Mouse (Mus musculus) limb, embryonic 15.5 days (tissue): Measurements from ENCODE around the gene Rab37. TPM values are rescaled to one million over a fixed set of nuclear protein-coding genes. Genes with fewer than 3 reads are reported as not detected.

ENCODE experiments used
- ATAC-seq: fragments of 200-750 bp; cut with Nextera tagmentation; 2 replicates; pipeline ENCODE4 v1.8.0; 2017; ENCODE audit warnings: low read depth, moderate TSS enrichment; ENCODE audit not compliant: insufficient number of reproducible peaks, low FRiP score, low TSS enrichment
- H3K27ac ChIP-seq: fragments of 300-500 bp; sonication (generic); 2 replicates; pipeline ENCODE4 v1.5.1; 2015; ENCODE audit warnings: moderate library complexity, mild to moderate bottlenecking, inconsistent platforms
- H3K27me3 ChIP-seq: fragments of 300-500 bp; sonication (generic); 2 replicates; pipeline ENCODE4 v1.6.1; 2015; ENCODE audit warnings: inconsistent platforms
- H3K36me3 ChIP-seq: fragments of 300-500 bp; sonication (generic); 2 replicates; pipeline ENCODE4 v1.6.1; 2015; ENCODE audit warnings: inconsistent platforms
- H3K4me1 ChIP-seq: fragments of 300-500 bp; sonication (generic); 2 replicates; pipeline ENCODE4 v1.6.1; 2015; ENCODE audit warnings: inconsistent platforms
- H3K4me2 ChIP-seq: fragments of 300-500 bp; sonication (generic); 2 replicates; pipeline ENCODE4 v1.6.1; 2015; ENCODE audit warnings: mild to moderate bottlenecking, inconsistent platforms
- H3K4me3 ChIP-seq: fragments of 300-500 bp; sonication (generic); 2 replicates; pipeline ENCODE4 v1.5.1; 2015; ENCODE audit warnings: mild to moderate bottlenecking, inconsistent platforms
- H3K9ac ChIP-seq: fragments of 300-500 bp; sonication (generic); 2 replicates; pipeline ENCODE4 v1.6.1; 2015; ENCODE audit warnings: inconsistent platforms
- H3K9me3 ChIP-seq: fragments of 300-500 bp; sonication (generic); 2 replicates; pipeline ENCODE4 v1.6.1; 2016; ENCODE audit warnings: inconsistent platforms
- WGBS: fragments of 180-500 bp; shearing (Covaris S2); methylation state at CpG from one replicate; pipeline ENCODE4 v1.1.7; 2015; 5-methylcytosine and 5-hydroxymethylcytosine counted together
- polyA plus RNA-seq: library from polyadenylated mRNA; unstranded; fragments of >200 nt; fragmentation: Nextera tagmentation; extraction: Ambion mirVana; gene quantifications from 2 replicates; pipeline ENCODE4 v1.2.1, GENCODE M21; 2015

Gene Rab37
- polyA plus RNA-seq, 1 experiment from 2014 or later, result 2.5 TPM

DNA sequence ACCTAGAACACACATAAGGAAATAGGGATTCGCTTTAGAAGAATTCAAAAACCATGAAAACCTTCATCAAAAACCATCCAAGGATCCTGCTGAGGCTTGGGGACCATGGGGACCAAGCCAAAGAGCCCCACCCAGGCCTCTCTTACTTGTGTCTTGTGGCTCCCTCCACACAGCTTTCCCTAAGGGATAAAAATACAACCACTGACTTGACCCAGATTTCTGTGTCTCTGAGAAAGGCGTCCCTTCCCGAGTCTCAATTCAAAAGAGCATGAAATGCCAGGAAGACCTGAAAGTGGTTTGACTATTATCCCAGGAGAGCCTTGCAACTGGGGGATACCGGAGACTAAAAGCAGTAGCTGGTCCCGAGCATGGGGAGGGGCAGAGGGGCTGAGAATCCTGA is 18.2 kb upstream of the Rab37 start:
- no peak for ATAC-seq
- 69% methylated on average over 5 of the region's 5 CpGs for WGBS

DNA sequence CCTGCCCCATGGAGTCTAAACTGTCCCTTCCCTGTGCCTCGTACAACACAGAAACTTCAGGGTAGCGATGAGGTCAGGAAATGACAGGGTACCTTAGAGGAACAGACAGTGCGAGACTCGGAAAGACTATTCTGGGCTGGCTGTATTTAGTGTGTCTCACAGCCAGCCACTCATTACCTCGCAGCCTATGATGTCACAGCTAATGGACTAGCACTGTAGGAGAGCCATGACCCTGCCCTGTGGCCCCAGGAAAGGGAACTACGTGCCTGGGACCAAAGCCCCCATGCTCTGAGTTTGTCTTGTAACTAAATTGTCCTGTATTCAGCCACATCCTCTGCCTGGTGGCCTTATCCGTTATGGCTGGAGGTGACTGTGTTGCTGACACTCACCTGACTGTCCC is 15.8 kb upstream of the Rab37 start:
- 71% methylated on average over 7 of the region's 7 CpGs for WGBS
- no peak for ATAC-seq
- Histone ChIP-seq H3K9me3 (no peaks in the 10 kb centered on the region), H3K27me3 (no peaks in the 10 kb centered on the region; the same call in 1 of the 2 replicates), H3K27ac (no peak overlapping the region), H3K4me1 (peaks cover 8% of the 10 kb centered on the region; the same call in 1 of the 2 replicates), H3K9ac (no peak overlapping the region), H3K4me2 (no peak overlapping the region), H3K36me3 (no peaks in the 10 kb centered on the region), H3K4me3 (no peak overlapping the region)

More for the DNA sequence above, 18.2 kb upstream of the Rab37 start:
- Histone ChIP-seq H3K4me1 (peaks cover 8% of the 10 kb centered on the region; the same call in 1 of the 2 replicates), H3K27ac (no peak overlapping the region), H3K9ac (no peak overlapping the region), H3K4me3 (no peak overlapping the region), H3K27me3 (peaks cover 2% of the 10 kb centered on the region; the same call in 1 of the 2 replicates), H3K9me3 (no peaks in the 10 kb centered on the region), H3K36me3 (no peaks in the 10 kb centered on the region), H3K4me2 (no peak overlapping the region)

DNA sequence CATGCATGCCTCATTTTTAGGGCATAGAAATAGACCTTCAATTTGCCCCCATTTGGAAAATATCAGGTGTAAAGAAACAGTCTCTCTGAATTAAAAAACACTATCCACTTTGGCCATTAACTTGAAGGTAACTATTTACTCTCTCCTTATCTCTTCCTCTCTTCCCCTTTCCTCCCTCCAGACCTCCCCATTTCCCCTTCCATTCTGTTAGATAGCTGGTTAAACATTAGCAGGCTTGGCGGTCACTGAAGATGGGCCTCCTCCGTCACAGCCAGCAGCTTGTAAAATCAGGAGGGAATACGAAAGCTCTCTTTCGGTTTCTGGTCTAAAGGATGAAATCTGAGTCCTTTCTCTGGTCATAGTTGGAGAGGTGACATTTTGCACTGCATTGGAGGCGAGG is 15.4 kb upstream of the Rab37 start:
- Histone ChIP-seq H3K27me3 (no peaks in the 10 kb centered on the region; the same call in 1 of the 2 replicates), H3K36me3 (no peaks in the 10 kb centered on the region), H3K4me2 (no peak overlapping the region), H3K9ac (no peak overlapping the region), H3K9me3 (no peaks in the 10 kb centered on the region), H3K4me1 (peaks cover 8% of the 10 kb centered on the region; the same call in 1 of the 2 replicates), H3K27ac (no peak overlapping the region), H3K4me3 (no peak overlapping the region)
- 59% methylated on average over 5 of the region's 5 CpGs for WGBS
- ATAC-seq, result no peak

DNA sequence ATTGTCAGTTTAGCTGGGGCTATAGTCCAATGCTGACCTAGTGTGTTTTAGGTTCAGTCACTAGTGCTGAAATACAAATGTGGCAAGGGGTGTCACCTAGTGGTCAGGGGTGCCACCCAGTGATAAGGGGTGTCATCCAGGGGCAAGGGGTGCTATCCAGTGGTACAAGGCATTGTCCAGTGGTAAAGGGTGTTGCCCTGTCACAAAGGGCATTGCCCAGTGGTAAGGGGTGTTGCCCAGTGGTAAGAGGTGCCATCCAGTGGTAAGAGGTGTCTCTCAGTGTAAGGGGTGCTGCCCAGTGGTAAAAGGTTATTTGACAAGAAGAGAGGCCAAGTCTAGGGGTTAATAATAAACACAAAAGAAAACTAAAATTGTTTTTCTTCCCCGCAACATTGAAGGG is 13.8 kb upstream of the Rab37 start:
- Histone ChIP-seq H3K27me3 (no peaks in the 10 kb centered on the region), H3K4me1 (no peaks in the 10 kb centered on the region), H3K4me2 (no peak overlapping the region), H3K9ac (no peak overlapping the region), H3K9me3 (no peaks in the 10 kb centered on the region), H3K27ac (no peak overlapping the region), H3K36me3 (no peaks in the 10 kb centered on the region), H3K4me3 (no peak overlapping the region)
- WGBS, result 92% methylated on average over 1 of the region's 1 CpGs
- no peak for ATAC-seq

DNA sequence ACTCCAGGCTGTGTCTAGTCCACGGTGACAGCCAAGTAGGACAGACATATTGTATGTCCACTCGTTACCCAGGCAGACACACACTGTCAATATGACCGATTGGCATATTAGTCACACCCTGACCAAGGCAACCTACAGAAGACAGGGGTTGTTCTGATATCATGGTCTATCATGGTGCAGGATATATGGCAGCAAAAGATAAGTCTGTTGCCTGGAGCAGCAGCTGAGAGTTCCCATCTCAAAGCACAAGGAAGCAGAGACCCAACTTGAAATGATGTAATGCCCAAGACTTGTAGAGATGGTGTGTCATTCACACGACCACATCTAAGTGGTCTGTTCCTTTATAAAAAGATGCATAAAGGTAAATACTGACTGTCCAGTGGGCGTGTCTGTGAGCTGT is 12.6 kb upstream of the Rab37 start:
- Histone ChIP-seq H3K27ac (no peak overlapping the region), H3K9ac (no peak overlapping the region), H3K9me3 (no peaks in the 10 kb centered on the region), H3K4me2 (no peak overlapping the region), H3K36me3 (no peaks in the 10 kb centered on the region), H3K4me3 (no peak overlapping the region), H3K4me1 (0 out of 2 replicates have a peak, but pooled peaks cover 2% of the 10 kb centered on the region), H3K27me3 (peaks cover 3% of the 10 kb centered on the region; the same call in 1 of the 2 replicates)
- WGBS, result 83% methylated on average over 5 of the region's 5 CpGs
- ATAC-seq, result no peak

DNA sequence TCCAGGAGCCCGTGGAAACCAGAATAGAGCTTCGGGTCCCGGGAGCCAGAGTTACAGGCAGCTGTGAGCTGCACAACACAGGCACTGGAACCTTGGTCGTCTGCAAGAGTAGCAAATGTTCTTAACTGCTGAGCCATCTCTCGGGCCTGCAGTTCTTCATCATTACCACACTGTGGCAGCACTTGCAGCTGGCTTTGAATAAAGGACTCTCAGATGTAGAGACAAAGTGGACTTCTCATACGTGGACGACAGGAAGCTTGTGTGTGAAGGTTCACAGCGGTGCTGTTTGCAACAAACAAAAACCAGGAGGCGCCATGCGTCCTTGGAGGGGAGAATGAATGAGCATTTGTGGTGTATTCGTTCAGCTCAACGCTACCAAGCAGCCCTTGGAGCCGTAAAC is 10.3 kb upstream of the Rab37 start:
- no peak overlapping the region for H3K27ac ChIP-seq
- 0 out of 2 replicates have a peak, but pooled peaks cover 2% of the 10 kb centered on the region for H3K4me1 ChIP-seq
- no peak for ATAC-seq
- no peak overlapping the region for H3K9ac ChIP-seq
- peaks cover 16% of the 10 kb centered on the region for H3K27me3 ChIP-seq
- H3K4me2 ChIP-seq, result no peak overlapping the region
- H3K36me3 ChIP-seq, result no peaks in the 10 kb centered on the region
- no peaks in the 10 kb centered on the region for H3K9me3 ChIP-seq
- 32% methylated on average over 13 of the region's 13 CpGs for WGBS
- H3K4me3 ChIP-seq, result no peak overlapping the region

DNA sequence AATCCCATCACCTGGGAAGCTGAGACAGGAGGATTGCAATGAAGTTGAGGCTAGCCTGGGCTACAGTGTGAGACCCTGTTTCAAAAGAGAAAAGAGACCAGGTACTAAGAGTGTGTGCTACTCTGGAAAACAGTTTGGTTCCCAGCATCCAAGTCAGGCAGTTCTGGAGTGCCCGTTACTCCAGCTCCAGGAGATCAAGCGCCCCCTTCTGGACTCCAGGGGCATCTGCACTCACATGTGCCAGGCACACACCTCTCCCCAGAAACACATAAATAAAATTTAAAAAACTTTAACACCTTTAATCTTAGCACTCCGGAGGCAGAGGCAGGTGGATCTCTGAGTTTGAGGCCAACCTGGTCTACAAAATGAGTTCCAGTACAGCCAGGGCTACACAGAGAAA is 9.9 kb upstream of the Rab37 start:
- H3K36me3 ChIP-seq, result no peaks in the 10 kb centered on the region
- 64% methylated on average over 3 of the region's 3 CpGs for WGBS
- H3K4me1 ChIP-seq, result 0 out of 2 replicates have a peak, but pooled peaks cover 2% of the 10 kb centered on the region
- H3K27ac ChIP-seq, result no peak overlapping the region
- H3K9ac ChIP-seq, result no peak overlapping the region
- no peaks in the 10 kb centered on the region for H3K9me3 ChIP-seq
- no peak for ATAC-seq
- no peak overlapping the region for H3K4me3 ChIP-seq
- H3K4me2 ChIP-seq, result no peak overlapping the region
- H3K27me3 ChIP-seq, result peaks cover 16% of the 10 kb centered on the region

DNA sequence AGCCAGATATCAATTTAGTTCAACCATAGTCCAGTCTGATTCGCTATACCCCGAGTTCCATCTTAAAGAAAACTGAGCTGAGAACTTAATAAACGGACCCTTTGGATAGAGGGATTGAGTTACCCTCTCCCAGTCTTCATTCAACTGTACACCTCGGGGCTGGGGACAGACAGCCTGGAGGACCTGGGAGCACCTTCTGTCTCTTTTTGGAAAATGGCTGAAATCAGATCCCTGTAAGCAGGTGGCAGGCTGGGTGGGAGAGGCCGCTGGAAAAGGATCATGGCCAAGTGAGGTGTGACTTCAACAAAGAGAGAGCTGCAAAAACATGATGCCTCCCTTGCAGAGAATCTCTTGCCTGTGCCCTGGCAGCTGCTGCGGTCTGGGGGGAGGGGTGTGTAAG is 9.0 kb upstream of the Rab37 start:
- H3K9ac ChIP-seq, result no peak overlapping the region
- no peak overlapping the region for H3K4me2 ChIP-seq

DNA sequence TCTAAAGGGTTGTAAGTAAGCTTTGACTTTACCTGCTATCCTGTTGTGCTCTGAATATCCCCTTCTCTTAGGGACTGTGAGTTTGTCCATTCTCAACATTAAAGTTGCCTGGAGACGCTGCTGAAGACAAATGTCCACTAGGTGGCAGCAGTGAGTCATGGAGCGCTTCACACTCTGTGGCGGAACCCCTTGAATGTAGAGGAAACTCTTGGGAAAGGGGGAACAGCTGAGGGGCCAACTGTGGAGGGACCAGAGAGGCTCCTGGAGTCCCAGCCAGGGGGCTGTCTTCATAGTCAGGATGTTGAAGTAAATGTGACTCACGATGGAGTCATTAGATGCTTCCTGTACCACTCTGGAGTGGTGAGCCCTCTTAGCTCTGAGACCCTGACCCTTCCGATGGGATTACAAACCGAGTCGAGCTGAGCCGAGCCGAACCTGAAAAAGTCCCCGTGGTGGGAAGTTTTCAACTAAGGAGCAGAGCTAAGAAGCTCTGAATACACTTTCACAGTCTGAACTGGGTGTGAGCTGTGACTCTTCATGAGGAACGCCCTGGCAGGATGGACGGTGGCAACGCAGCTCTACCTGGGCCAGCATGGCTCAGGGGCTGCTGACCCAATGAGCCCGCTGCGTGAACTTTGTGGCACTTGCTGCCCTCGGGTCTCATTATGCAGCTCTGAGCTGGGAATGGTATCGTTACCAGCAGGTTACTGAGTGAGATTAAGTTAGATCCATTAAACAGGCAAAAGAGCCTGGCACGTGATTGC is 7.7 kb upstream of the Rab37 start:
- no peak overlapping the region for H3K4me2 ChIP-seq
- H3K4me3 ChIP-seq, result no peak overlapping the region
- H3K9ac ChIP-seq, result no peak overlapping the region
- 0 out of 2 replicates have a peak, but pooled peaks cover 2% of the 10 kb centered on the region for H3K4me1 ChIP-seq
- H3K27me3 ChIP-seq, result peaks cover 16% of the 10 kb centered on the region
- WGBS, result 46% methylated on average over 18 of the region's 18 CpGs
- no peak overlapping the region for H3K27ac ChIP-seq
- H3K9me3 ChIP-seq, result no peaks in the 10 kb centered on the region
- no peak for ATAC-seq
- no peaks in the 10 kb centered on the region for H3K36me3 ChIP-seq

More for the DNA sequence above, 9.0 kb upstream of the Rab37 start:
- ATAC-seq, result no peak
- Histone ChIP-seq H3K9me3 (no peaks in the 10 kb centered on the region), H3K36me3 (no peaks in the 10 kb centered on the region), H3K4me3 (no peak overlapping the region), H3K27me3 (peaks cover 16% of the 10 kb centered on the region), H3K4me1 (0 out of 2 replicates have a peak, but pooled peaks cover 2% of the 10 kb centered on the region), H3K27ac (no peak overlapping the region)
- 69% methylated on average over 6 of the region's 6 CpGs for WGBS

DNA sequence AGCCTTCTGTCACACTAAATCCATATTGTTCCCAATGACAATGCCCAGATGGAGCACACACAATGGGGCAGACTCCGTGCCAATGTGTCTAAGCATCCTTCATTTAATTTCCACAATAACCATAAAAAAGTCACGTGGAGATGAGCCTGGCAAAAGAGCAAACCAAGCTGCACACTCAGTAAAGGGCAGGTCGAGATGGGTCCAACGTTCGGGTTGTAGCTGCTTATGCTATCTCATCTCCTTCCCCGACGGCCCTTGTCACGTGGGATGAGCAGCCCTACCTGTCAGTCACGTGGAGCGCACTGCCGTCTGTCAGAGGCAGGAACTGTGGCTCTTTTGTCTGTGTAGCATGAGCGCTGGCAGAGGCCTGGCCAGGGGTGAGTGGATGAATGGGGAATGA is 6.6 kb upstream of the Rab37 start:
- Histone ChIP-seq H3K9ac (no peak overlapping the region), H3K36me3 (no peaks in the 10 kb centered on the region), H3K4me1 (0 out of 2 replicates have a peak, but pooled peaks cover 2% of the 10 kb centered on the region), H3K27me3 (peaks cover 16% of the 10 kb centered on the region), H3K27ac (no peak overlapping the region), H3K4me2 (no peak overlapping the region), H3K4me3 (no peak overlapping the region), H3K9me3 (no peaks in the 10 kb centered on the region)
- WGBS, result 48% methylated on average over 12 of the region's 12 CpGs
- ATAC-seq, result no peak

DNA sequence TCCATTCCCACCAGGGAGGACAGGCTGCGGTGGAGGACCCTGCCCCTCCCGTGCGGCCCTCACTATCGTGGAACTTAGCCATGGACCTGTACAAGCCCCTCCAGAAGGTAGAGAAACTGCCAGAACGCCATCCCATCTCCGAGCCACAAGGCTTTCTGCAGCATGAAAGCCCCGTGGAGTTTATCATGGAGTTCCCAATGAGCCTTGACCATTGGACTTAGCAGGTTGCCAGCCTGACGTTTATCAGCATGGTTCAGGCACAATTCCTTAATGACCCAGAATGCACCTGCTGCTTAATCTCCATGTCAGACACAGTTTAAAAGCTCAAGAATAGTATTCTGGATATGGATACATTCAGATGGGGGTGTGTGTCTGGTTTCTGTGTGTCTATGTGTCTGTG is 6.2 kb upstream of the Rab37 start:
- Histone ChIP-seq H3K27ac (no peak overlapping the region), H3K4me1 (0 out of 2 replicates have a peak, but pooled peaks cover 2% of the 10 kb centered on the region), H3K9ac (no peak overlapping the region), H3K36me3 (no peaks in the 10 kb centered on the region), H3K9me3 (no peaks in the 10 kb centered on the region), H3K27me3 (peaks cover 18% of the 10 kb centered on the region), H3K4me3 (no peak overlapping the region), H3K4me2 (no peak overlapping the region)
- no peak for ATAC-seq
- WGBS, result 69% methylated on average over 8 of the region's 8 CpGs

DNA sequence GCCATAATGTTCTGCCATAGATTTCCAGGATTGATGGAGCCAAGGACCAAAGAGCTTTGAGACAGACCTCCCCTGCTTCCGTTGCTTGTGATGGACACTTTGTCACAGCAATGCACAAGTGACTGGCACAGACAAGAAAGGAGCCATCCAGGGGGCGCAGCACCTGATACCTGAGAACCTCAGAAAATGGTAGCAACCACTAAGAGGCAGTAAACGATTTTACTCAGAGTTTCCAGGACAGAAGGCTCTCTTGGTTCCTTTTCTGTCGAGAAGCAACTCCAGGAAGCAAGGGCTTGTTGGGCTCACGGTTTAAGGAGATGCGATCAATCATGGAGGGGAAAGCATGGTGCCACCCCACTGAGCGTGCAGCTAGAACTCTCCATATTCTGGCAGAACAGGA is 5.0 kb upstream of the Rab37 start:
- H3K27me3 ChIP-seq, result peaks cover 30% of the 10 kb centered on the region
- no peaks in the 10 kb centered on the region for H3K9me3 ChIP-seq
- ATAC-seq, result no peak
- no peak overlapping the region for H3K9ac ChIP-seq
- no peak overlapping the region for H3K4me2 ChIP-seq
- no peak overlapping the region for H3K4me3 ChIP-seq
- WGBS, result 55% methylated on average over 7 of the region's 7 CpGs
- 0 out of 2 replicates have a peak, but pooled peaks cover 2% of the 10 kb centered on the region for H3K4me1 ChIP-seq
- no peak overlapping the region for H3K27ac ChIP-seq
- H3K36me3 ChIP-seq, result no peaks in the 10 kb centered on the region
